Mouse (Mus musculus): ENCODE data around the gene Tpo.

DNA sequence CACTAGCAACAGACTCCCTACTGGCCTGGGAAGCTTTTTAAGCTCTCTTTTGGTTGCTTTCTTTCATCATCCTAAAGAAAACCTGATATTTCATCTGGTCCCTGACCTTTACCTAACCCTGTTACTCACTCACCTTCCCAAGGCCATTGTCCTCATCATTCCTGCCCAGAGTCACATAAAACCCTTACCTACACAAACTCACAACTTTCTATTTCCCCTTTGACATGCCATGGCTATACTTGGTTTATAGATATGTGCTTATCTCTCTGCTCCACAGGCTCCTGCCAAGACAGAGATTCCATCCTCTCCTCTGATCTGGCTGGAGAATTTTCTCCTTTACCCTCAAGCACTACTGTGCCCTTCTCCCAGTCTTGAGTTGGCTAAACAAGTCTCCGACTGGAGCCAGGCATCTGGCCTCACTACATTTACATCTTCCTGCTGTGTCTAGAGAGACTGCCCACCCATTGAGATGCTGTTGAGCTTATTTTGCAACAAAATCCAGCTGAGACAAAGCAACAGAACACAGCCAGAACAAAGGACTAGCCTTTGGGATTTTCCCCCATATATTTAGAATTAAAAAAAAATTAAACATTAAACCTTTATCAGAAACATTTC lies 70.8 kb downstream of the Tpo start:
- TF ChIP-seq POLR2A (IDR thresholded peaks at IDR 0.05; ENCODE audit: low read depth, low read length) (no peak), CTCF (IDR thresholded peaks at IDR 0.05; ENCODE audit: borderline replicate concordance, insufficient read depth, low read length) (no peak)

Data from embryonic fibroblast, embryonic 13.5 days (primary cell).